Mouse (Mus musculus) embryonic facial prominence, embryonic 14.5 days (tissue): ENCODE data around the gene Gm49358. TPM values are rescaled to one million over a fixed set of nuclear protein-coding genes. Genes with fewer than 3 reads are reported as not detected.

Source experiments
- ATAC-seq: fragments of 200-750 bp; cut with Nextera tagmentation; 2 replicates; pipeline ENCODE4 v1.8.0; 2017; ENCODE audit warnings: low read depth, moderate number of reproducible peaks, moderate TSS enrichment
- DNase-seq: peaks from one replicate; pipeline ENCODE4 v3.0.0-alpha.2; 2015; ENCODE audit warnings: low spot score
- H3K27ac ChIP-seq: fragments of 300-500 bp; sonication (generic); replicated peaks from 2 replicates; pipeline ENCODE4 v1.5.1; 2014; ENCODE audit warnings: low read depth, mild to moderate bottlenecking, low read length, moderate library complexity
- H3K27me3 ChIP-seq: fragments of 300-500 bp; sonication (generic); replicated peaks from 2 replicates; pipeline ENCODE4 v1.6.1; 2014; ENCODE audit warnings: low read length; ENCODE audit not compliant: control insufficient read depth, insufficient read depth
- H3K36me3 ChIP-seq: fragments of 300-500 bp; sonication (generic); 2 replicates; pipeline ENCODE4 v1.6.1; 2014; ENCODE audit warnings: low read length, mixed read lengths; ENCODE audit not compliant: control insufficient read depth, insufficient read depth
- H3K4me1 ChIP-seq: fragments of 300-500 bp; sonication (generic); 2 replicates; pipeline ENCODE4 v1.6.1; 2014; ENCODE audit warnings: antibody characterized with exemption, low read length; ENCODE audit not compliant: control insufficient read depth, insufficient read depth
- H3K4me2 ChIP-seq: fragments of 300-500 bp; sonication (generic); 2 replicates; pipeline ENCODE4 v1.6.1; 2014; ENCODE audit warnings: low read depth, mild to moderate bottlenecking, low read length, moderate library complexity, mixed read lengths
- H3K4me3 ChIP-seq: fragments of 300-500 bp; sonication (generic); 2 replicates; pipeline ENCODE4 v1.5.1; 2014; ENCODE audit warnings: low read depth, mild to moderate bottlenecking, low read length
- H3K9ac ChIP-seq: fragments of 300-500 bp; sonication (generic); 2 replicates; pipeline ENCODE4 v1.6.1; 2014; ENCODE audit warnings: low read depth, mild to moderate bottlenecking, low read length, moderate library complexity, mixed read lengths
- H3K9me3 ChIP-seq: fragments of 300-500 bp; sonication (generic); 2 replicates; pipeline ENCODE4 v1.6.1; 2016; ENCODE audit warnings: low read length; ENCODE audit not compliant: control insufficient read depth
- WGBS: fragments of 180-500 bp; shearing (Covaris S2); extraction: QIAGEN DNeasy Blood & Tissue Kit; methylation state at CpG from one replicate; pipeline ENCODE4 v1.1.7; 2014; 5-methylcytosine and 5-hydroxymethylcytosine counted together
- polyA plus RNA-seq: library from polyadenylated mRNA; unstranded; fragments of >200 nt; fragmentation: Nextera tagmentation; extraction: Ambion mirVana; gene quantifications from 2 replicates; pipeline ENCODE4 v1.2.1, GENCODE M21; 2014

The Gm49358 gene
- polyA plus RNA-seq, 1 experiment from 2014 or later, result not detected

- no peak overlapping the region for H3K4me2 ChIP-seq
- no peaks in the 10 kb centered on the region for H3K27me3 ChIP-seq
- WGBS, result 49% methylated on average over 3 of the region's 3 CpGs
- H3K9me3 ChIP-seq, result no peaks in the 10 kb centered on the region
- no peaks in the 10 kb centered on the region for H3K4me1 ChIP-seq
- H3K4me3 ChIP-seq, result no peak overlapping the region
- H3K36me3 ChIP-seq, result peaks cover 9% of the 10 kb centered on the region; the same call in 1 of the 2 replicates
- H3K9ac ChIP-seq, result no peak overlapping the region
- H3K27ac ChIP-seq, result no peak overlapping the region
- ATAC-seq, result no peak
- DNase-seq, result no peak
Measured at GRCm38 (mm10) chr10:86826929-86827328, 63.2 kb downstream of the Gm49358 start.

GRCm38 (mm10) chr10:86828221-86829135 is 64.7 kb downstream of the Gm49358 start:
- no peak overlapping the region for H3K9ac ChIP-seq
- ATAC-seq, result 0 out of 2 replicates have a peak, but pooled peaks have one; percentile 28
- WGBS, result 85% methylated on average over 15 of the region's 15 CpGs

GRCm38 (mm10) chr10:86829515-86829914 is 65.7 kb downstream of the Gm49358 start:
- no peak overlapping the region for H3K4me2 ChIP-seq
- ATAC-seq, result no peak
- H3K36me3 ChIP-seq, result peaks cover 15% of the 10 kb centered on the region; the same call in 1 of the 2 replicates
- H3K4me3 ChIP-seq, result no peak overlapping the region
- no peaks in the 10 kb centered on the region for H3K27me3 ChIP-seq
- no peak overlapping the region for H3K27ac ChIP-seq
- no peak for DNase-seq
- 90% methylated on average over 2 of the region's 2 CpGs for WGBS
- H3K9me3 ChIP-seq, result no peaks in the 10 kb centered on the region
- H3K4me1 ChIP-seq, result no peaks in the 10 kb centered on the region
- H3K9ac ChIP-seq, result no peak overlapping the region

More at GRCm38 (mm10) chr10:86828221-86829135, 64.7 kb downstream of the Gm49358 start:
- Histone ChIP-seq H3K36me3 (peaks cover 15% of the 10 kb centered on the region; the same call in 1 of the 2 replicates), H3K27me3 (no peaks in the 10 kb centered on the region), H3K9me3 (no peaks in the 10 kb centered on the region), H3K27ac (no peak overlapping the region), H3K4me2 (no peak overlapping the region), H3K4me3 (no peak overlapping the region), H3K4me1 (no peaks in the 10 kb centered on the region)
- no peak for DNase-seq

GRCm38 (mm10) chr10:86836784-86837183 is 73.0 kb downstream of the Gm49358 start:
- 0 out of 2 replicates have a peak, but pooled peaks cover 8% of the 10 kb centered on the region for H3K36me3 ChIP-seq
- H3K4me3 ChIP-seq, result no peak overlapping the region
- no peaks in the 10 kb centered on the region for H3K4me1 ChIP-seq
- H3K9ac ChIP-seq, result no peak overlapping the region
- WGBS, result 73% methylated on average over 4 of the region's 4 CpGs
- H3K27me3 ChIP-seq, result no peaks in the 10 kb centered on the region
- H3K27ac ChIP-seq, result no peak overlapping the region
- no peak for ATAC-seq
- no peaks in the 10 kb centered on the region for H3K9me3 ChIP-seq
- no peak overlapping the region for H3K4me2 ChIP-seq
- no peak for DNase-seq

- H3K4me1 ChIP-seq, result no peaks in the 10 kb centered on the region
- no peak for ATAC-seq
- DNase-seq, result no peak
- H3K9me3 ChIP-seq, result no peaks in the 10 kb centered on the region
- H3K36me3 ChIP-seq, result no peaks in the 10 kb centered on the region
- 83% methylated on average over 6 of the region's 6 CpGs for WGBS
- H3K4me2 ChIP-seq, result no peak overlapping the region
- no peak overlapping the region for H3K9ac ChIP-seq
- no peaks in the 10 kb centered on the region for H3K27me3 ChIP-seq
- H3K27ac ChIP-seq, result no peak overlapping the region
- no peak overlapping the region for H3K4me3 ChIP-seq
Measured at GRCm38 (mm10) chr10:86838827-86839226, 75.1 kb downstream of the Gm49358 start.

- Histone ChIP-seq H3K4me2 (no peak overlapping the region), H3K36me3 (no peaks in the 10 kb centered on the region), H3K9me3 (no peaks in the 10 kb centered on the region), H3K4me3 (no peak overlapping the region), H3K9ac (no peak overlapping the region), H3K27ac (no peak overlapping the region), H3K27me3 (no peaks in the 10 kb centered on the region), H3K4me1 (no peaks in the 10 kb centered on the region)
- WGBS, result 58% methylated on average over 5 of the region's 5 CpGs
- DNase-seq, result no peak
- no peak for ATAC-seq
Measured at GRCm38 (mm10) chr10:86842659-86843058, 78.9 kb downstream of the Gm49358 start.

- Histone ChIP-seq H3K36me3 (no peaks in the 10 kb centered on the region), H3K9ac (no peak overlapping the region), H3K4me2 (no peak overlapping the region), H3K27ac (no peak overlapping the region), H3K4me1 (no peaks in the 10 kb centered on the region), H3K4me3 (no peak overlapping the region), H3K27me3 (no peaks in the 10 kb centered on the region), H3K9me3 (no peaks in the 10 kb centered on the region)
- 75% methylated on average over 9 of the region's 9 CpGs for WGBS
- no peak for ATAC-seq
- DNase-seq, result no peak
Measured at GRCm38 (mm10) chr10:86846926-86847467, 83.2 kb downstream of the Gm49358 start.

GRCm38 (mm10) chr10:86849087-86849486 is 85.3 kb downstream of the Gm49358 start:
- H3K4me3 ChIP-seq, result no peak overlapping the region
- no peak for ATAC-seq
- H3K27me3 ChIP-seq, result no peaks in the 10 kb centered on the region
- H3K4me2 ChIP-seq, result no peak overlapping the region
- no peak overlapping the region for H3K27ac ChIP-seq
- WGBS, result 88% methylated on average over 4 of the region's 4 CpGs
- no peaks in the 10 kb centered on the region for H3K4me1 ChIP-seq
- H3K9ac ChIP-seq, result no peak overlapping the region
- H3K36me3 ChIP-seq, result no peaks in the 10 kb centered on the region
- no peaks in the 10 kb centered on the region for H3K9me3 ChIP-seq
- no peak for DNase-seq
